Mouse (Mus musculus): Measurements from ENCODE around the gene Esr2. TPM values are rescaled to one million over a fixed set of nuclear protein-coding genes. Genes with fewer than 3 reads are reported as not detected.

The Esr2 gene
- polyA plus RNA-seq, 1 experiment from 2014 or later = 0.04 TPM

DNA sequence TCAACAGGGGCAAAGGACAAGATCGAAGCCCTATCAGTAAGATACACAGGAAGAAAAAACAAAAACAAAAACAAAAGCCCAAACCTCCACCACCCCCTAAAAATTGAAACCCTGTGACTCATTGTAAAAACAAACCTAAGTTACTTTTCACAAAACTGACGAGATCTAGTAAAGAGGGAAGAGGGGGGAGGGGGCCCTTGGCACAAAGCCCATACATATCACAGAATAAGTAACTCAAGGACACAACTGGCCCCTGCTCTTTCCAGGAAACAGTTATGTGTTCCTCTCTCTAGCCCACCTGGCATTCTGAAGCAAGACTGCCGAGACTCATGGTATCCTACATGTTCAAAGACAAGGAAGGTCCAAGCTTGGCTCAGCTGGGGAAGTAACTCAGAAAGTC, 48.8 kb downstream of the Esr2 start:
- no peaks in the 10 kb centered on the region for H3K9me3 ChIP-seq (ENCODE audit: control insufficient read depth, low read length)
- H3K4me1 ChIP-seq (ENCODE audit: control insufficient read depth, insufficient read depth, low read length) = 0 out of 2 replicates have a peak, but pooled peaks cover 6% of the 10 kb centered on the region
- H3K9ac ChIP-seq (ENCODE audit: low read depth, low read length) = no peak overlapping the region
- ATAC-seq = no peak
- H3K4me2 ChIP-seq (ENCODE audit: low read depth, low read length) = no peak overlapping the region
- H3K36me3 ChIP-seq (ENCODE audit: control insufficient read depth, insufficient read depth, low read length) = no peaks in the 10 kb centered on the region
- WGBS = 50% methylated on average over 3 of the region's 3 CpGs
- H3K27me3 ChIP-seq (replicated peaks; ENCODE audit: control insufficient read depth, insufficient read depth, low read length) = no peaks in the 10 kb centered on the region
- H3K27ac ChIP-seq (ENCODE audit: low read length) = no peak overlapping the region
- no peak overlapping the region for H3K4me3 ChIP-seq (ENCODE audit: low read length)

GRCm38 (mm10) chr12:76123223-76123622, 53.8 kb downstream of the Esr2 start:
- WGBS = 89% methylated on average over 6 of the region's 6 CpGs
- H3K4me1 ChIP-seq (ENCODE audit: control insufficient read depth, insufficient read depth, low read length) = no peaks in the 10 kb centered on the region
- H3K9ac ChIP-seq (ENCODE audit: low read depth, low read length) = no peak overlapping the region
- no peak overlapping the region for H3K4me3 ChIP-seq (ENCODE audit: low read length)
- no peaks in the 10 kb centered on the region for H3K27me3 ChIP-seq (replicated peaks; ENCODE audit: control insufficient read depth, insufficient read depth, low read length)
- H3K36me3 ChIP-seq (ENCODE audit: control insufficient read depth, insufficient read depth, low read length) = no peaks in the 10 kb centered on the region
- no peak for ATAC-seq
- no peak overlapping the region for H3K4me2 ChIP-seq (ENCODE audit: low read depth, low read length)
- no peak overlapping the region for H3K27ac ChIP-seq (ENCODE audit: low read length)
- no peaks in the 10 kb centered on the region for H3K9me3 ChIP-seq (ENCODE audit: control insufficient read depth, low read length)

GRCm38 (mm10) chr12:76117632-76118153, 59.4 kb downstream of the Esr2 start:
- no peaks in the 10 kb centered on the region for H3K9me3 ChIP-seq (ENCODE audit: control insufficient read depth, low read length)
- no peaks in the 10 kb centered on the region for H3K36me3 ChIP-seq (ENCODE audit: control insufficient read depth, insufficient read depth, low read length)
- H3K27ac ChIP-seq (ENCODE audit: low read length) = no peak overlapping the region
- ATAC-seq = no peak
- WGBS = 72% methylated on average over 4 of the region's 4 CpGs
- no peak overlapping the region for H3K4me2 ChIP-seq (ENCODE audit: low read depth, low read length)
- no peak overlapping the region for H3K4me3 ChIP-seq (ENCODE audit: low read length)
- H3K9ac ChIP-seq (ENCODE audit: low read depth, low read length) = no peak overlapping the region
- no peaks in the 10 kb centered on the region for H3K27me3 ChIP-seq (replicated peaks; ENCODE audit: control insufficient read depth, insufficient read depth, low read length)
- H3K4me1 ChIP-seq (ENCODE audit: control insufficient read depth, insufficient read depth, low read length) = no peaks in the 10 kb centered on the region

DNA sequence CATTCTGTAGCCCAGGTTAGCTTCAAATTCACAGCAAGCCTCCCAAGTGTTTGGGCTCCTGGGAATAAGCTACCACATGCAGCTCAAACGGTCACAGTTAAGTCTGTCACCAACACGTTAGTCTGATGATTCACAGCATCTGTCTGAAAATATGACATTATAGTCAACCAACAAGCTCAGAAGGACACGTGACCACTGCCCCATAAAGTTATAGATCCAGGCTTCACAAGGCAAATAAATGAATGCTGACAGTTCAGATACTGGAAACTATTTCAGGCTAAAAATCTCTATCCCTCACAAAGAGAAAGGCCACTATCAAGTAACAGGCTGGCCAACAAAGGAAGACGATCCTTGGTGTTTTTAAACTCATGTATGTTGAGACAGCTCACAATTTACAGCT, 60.5 kb downstream of the Esr2 start:
- 68% methylated on average over 4 of the region's 4 CpGs for WGBS
- no peak overlapping the region for H3K4me3 ChIP-seq (ENCODE audit: low read length)
- no peaks in the 10 kb centered on the region for H3K27me3 ChIP-seq (replicated peaks; ENCODE audit: control insufficient read depth, insufficient read depth, low read length)
- H3K4me1 ChIP-seq (ENCODE audit: control insufficient read depth, insufficient read depth, low read length) = no peaks in the 10 kb centered on the region
- H3K36me3 ChIP-seq (ENCODE audit: control insufficient read depth, insufficient read depth, low read length) = no peaks in the 10 kb centered on the region
- H3K4me2 ChIP-seq (ENCODE audit: low read depth, low read length) = no peak overlapping the region
- H3K9ac ChIP-seq (ENCODE audit: low read depth, low read length) = no peak overlapping the region
- no peak overlapping the region for H3K27ac ChIP-seq (ENCODE audit: low read length)
- H3K9me3 ChIP-seq (ENCODE audit: control insufficient read depth, low read length) = no peaks in the 10 kb centered on the region
- no peak for ATAC-seq

- 77% methylated on average over 3 of the region's 3 CpGs for WGBS
- Histone ChIP-seq H3K4me2 (ENCODE audit: low read depth, low read length) (no peak overlapping the region), H3K9me3 (ENCODE audit: control insufficient read depth, low read length) (no peaks in the 10 kb centered on the region), H3K27ac (ENCODE audit: low read length) (no peak overlapping the region), H3K36me3 (ENCODE audit: control insufficient read depth, insufficient read depth, low read length) (no peaks in the 10 kb centered on the region), H3K4me3 (ENCODE audit: low read length) (no peak overlapping the region), H3K9ac (ENCODE audit: low read depth, low read length) (no peak overlapping the region), H3K27me3 (replicated peaks; ENCODE audit: control insufficient read depth, insufficient read depth, low read length) (no peaks in the 10 kb centered on the region), H3K4me1 (ENCODE audit: control insufficient read depth, insufficient read depth, low read length) (no peaks in the 10 kb centered on the region)
- ATAC-seq = no peak
Observed at GRCm38 (mm10) chr12:76111046-76111445, 66.0 kb downstream of the Esr2 start.

GRCm38 (mm10) chr12:76109646-76110405, 67.2 kb downstream of the Esr2 start:
- H3K36me3 ChIP-seq (ENCODE audit: control insufficient read depth, insufficient read depth, low read length) = no peaks in the 10 kb centered on the region
- no peak for ATAC-seq
- H3K4me3 ChIP-seq (ENCODE audit: low read length) = no peak overlapping the region
- no peaks in the 10 kb centered on the region for H3K27me3 ChIP-seq (replicated peaks; ENCODE audit: control insufficient read depth, insufficient read depth, low read length)
- H3K27ac ChIP-seq (ENCODE audit: low read length) = no peak overlapping the region
- no peak overlapping the region for H3K4me2 ChIP-seq (ENCODE audit: low read depth, low read length)
- H3K9ac ChIP-seq (ENCODE audit: low read depth, low read length) = no peak overlapping the region
- no peaks in the 10 kb centered on the region for H3K9me3 ChIP-seq (ENCODE audit: control insufficient read depth, low read length)
- no peaks in the 10 kb centered on the region for H3K4me1 ChIP-seq (ENCODE audit: control insufficient read depth, insufficient read depth, low read length)
- WGBS = 94% methylated on average over 15 of the region's 15 CpGs

GRCm38 (mm10) chr12:76104596-76105351, 72.3 kb downstream of the Esr2 start:
- Histone ChIP-seq H3K4me2 (ENCODE audit: low read depth, low read length) (no peak overlapping the region), H3K36me3 (ENCODE audit: control insufficient read depth, insufficient read depth, low read length) (peaks cover 7% of the 10 kb centered on the region)
- WGBS = 93% methylated on average over 20 of the region's 20 CpGs

DNA sequence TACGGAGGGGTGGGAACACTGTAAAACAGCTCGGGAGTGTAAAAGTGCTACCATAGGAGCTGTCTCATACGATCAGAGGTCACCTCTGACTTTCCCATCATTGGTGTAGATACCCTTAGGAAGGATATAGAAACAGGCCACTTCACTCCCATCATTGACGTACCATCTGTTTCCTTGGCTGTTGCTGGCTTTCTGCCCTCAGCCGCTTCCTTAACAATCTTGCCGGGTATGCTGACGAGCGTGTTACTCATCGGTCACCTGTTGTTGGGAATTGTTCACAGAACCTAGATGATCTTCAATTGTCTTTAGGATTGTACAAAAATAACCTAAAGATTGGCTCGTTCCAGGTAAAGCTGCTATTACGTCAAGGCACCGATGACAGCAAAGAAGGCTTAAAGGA, 74.4 kb downstream of the Esr2 start:
- no peaks in the 10 kb centered on the region for H3K4me1 ChIP-seq (ENCODE audit: control insufficient read depth, insufficient read depth, low read length)
- no peak overlapping the region for H3K27ac ChIP-seq (ENCODE audit: low read length)
- H3K27me3 ChIP-seq (replicated peaks; ENCODE audit: control insufficient read depth, insufficient read depth, low read length) = no peaks in the 10 kb centered on the region
- H3K36me3 ChIP-seq (ENCODE audit: control insufficient read depth, insufficient read depth, low read length) = peaks cover 8% of the 10 kb centered on the region
- no peak for ATAC-seq
- H3K4me3 ChIP-seq (ENCODE audit: low read length) = no peak overlapping the region
- H3K4me2 ChIP-seq (ENCODE audit: low read depth, low read length) = no peak overlapping the region
- no peak overlapping the region for H3K9ac ChIP-seq (ENCODE audit: low read depth, low read length)
- 90% methylated on average over 12 of the region's 12 CpGs for WGBS
- H3K9me3 ChIP-seq (ENCODE audit: control insufficient read depth, low read length) = no peaks in the 10 kb centered on the region

More at GRCm38 (mm10) chr12:76104596-76105351, 72.3 kb downstream of the Esr2 start:
- Histone ChIP-seq H3K4me1 (ENCODE audit: control insufficient read depth, insufficient read depth, low read length) (no peaks in the 10 kb centered on the region), H3K27me3 (replicated peaks; ENCODE audit: control insufficient read depth, insufficient read depth, low read length) (no peaks in the 10 kb centered on the region), H3K9me3 (ENCODE audit: control insufficient read depth, low read length) (no peaks in the 10 kb centered on the region), H3K9ac (ENCODE audit: low read depth, low read length) (no peak overlapping the region), H3K27ac (ENCODE audit: low read length) (no peak overlapping the region), H3K4me3 (ENCODE audit: low read length) (no peak overlapping the region)
- no peak for ATAC-seq

DNA sequence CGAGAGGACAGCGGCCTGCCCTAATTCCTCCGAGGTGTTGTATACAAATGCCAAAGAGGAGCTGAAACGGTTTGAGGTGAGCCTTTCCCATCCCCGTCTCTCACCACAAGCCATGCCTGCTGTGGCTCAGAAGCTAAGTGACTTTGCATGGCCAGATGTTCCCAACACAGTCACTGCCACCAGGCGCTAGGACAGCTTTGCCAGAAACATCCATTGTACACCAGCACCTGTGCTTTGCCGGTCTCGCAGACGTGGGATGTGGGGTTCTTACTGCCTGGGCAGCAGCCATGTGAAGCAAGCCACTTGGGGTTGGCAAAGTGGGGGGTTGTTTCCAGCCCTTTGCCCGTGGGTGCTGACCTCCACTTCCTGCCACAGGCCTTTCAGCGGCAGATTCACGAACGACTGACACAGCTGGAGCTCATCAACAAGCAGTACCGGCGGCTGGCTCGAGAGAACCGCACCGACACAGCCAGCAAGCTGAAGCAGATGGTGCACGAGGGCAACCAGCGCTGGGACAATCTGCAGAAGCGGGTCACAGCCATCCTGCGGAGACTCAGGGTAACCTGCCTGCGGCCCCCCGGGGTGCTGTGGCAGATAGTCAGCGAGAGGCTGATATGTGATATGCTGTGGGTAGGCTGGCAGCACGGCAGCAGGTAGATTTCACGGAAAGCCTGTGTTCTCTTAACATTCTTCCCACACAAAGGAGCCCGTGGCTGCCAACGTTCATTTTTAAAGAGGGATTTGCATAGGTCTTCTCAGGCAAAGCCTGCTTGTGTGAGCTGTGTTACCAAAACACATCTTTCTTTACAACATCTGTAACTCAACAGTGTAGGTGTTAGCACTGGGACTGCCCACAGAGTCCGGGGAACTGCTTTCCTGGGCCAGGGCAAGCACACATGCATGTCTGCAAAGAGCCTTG, 81.7 kb downstream of the Esr2 start:
- Histone ChIP-seq H3K4me1 (ENCODE audit: control insufficient read depth, insufficient read depth, low read length) (0 out of 2 replicates have a peak, but pooled peaks cover 4% of the 10 kb centered on the region), H3K4me3 (ENCODE audit: low read length) (no peak overlapping the region), H3K27ac (ENCODE audit: low read length) (no peak overlapping the region), H3K36me3 (ENCODE audit: control insufficient read depth, insufficient read depth, low read length) (peaks cover 3% of the 10 kb centered on the region; the same call in 1 of the 2 replicates), H3K9me3 (ENCODE audit: control insufficient read depth, low read length) (no peaks in the 10 kb centered on the region), H3K27me3 (replicated peaks; ENCODE audit: control insufficient read depth, insufficient read depth, low read length) (no peaks in the 10 kb centered on the region), H3K4me2 (ENCODE audit: low read depth, low read length) (no peak overlapping the region), H3K9ac (ENCODE audit: low read depth, low read length) (no peak overlapping the region)
- ATAC-seq = no peak
- 67% methylated on average over 30 of the region's 30 CpGs for WGBS
